Comparison of ENCODE assay signal across 15 mouse cellular contexts in the genomic region with DNA sequence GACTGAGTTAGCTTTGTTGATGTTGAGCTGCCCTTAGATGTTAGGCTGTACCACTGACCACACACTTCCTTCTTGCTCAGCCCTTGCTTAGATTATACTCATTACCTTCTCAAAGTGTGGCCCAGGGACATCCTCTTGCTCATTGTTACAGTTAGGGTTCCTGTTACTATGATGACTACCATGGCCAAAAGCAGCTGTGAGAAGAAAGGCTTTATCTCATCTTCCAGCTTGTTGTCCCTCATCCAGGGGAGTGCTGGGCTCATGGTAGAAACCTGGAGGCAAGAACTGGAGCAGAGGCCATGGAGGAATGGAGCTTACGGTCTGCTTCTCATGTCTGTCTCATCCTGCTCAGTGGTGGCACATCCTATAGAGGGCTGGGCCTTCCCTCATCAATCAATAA. TPM values are rescaled to one million over a fixed set of nuclear protein-coding genes. Genes with fewer than 3 reads are reported as not detected.
DNase-seq lines count a peak whose midpoint lies in the region; ATAC-seq and TF ChIP-seq lines count a peak whose summit lies in the region.
"Had no signal": no experiment of that assay in that cellular context is flagged by ENCODE, and none has a peak within 500 bp of the region (broad histone marks: within the 10 kb centered on the region; RNA-seq: fewer than 3 reads in every experiment).

No protein-coding gene starts in this region.

- 81% methylated on average over 1 of the region's 1 CpGs for WGBS in lung, embryonic 14.5 days
- 100% methylated on average over 1 of the region's 1 CpGs for WGBS in lung, adult 2 months
- 100% methylated on average over 1 of the region's 1 CpGs for WGBS in intestine, embryonic 14.5 days
- WGBS in forebrain, embryonic 11.5 days = 100% methylated on average over 1 of the region's 1 CpGs

- no peak for TF ChIP-seq POLR2A in lung, adult 2 months (IDR thresholded peaks at IDR 0.05; ENCODE audit: borderline replicate concordance, extremely low read depth, low read depth, low read length)

- H3K27ac ChIP-seq in lung, embryonic 14.5 days (ENCODE audit: low read depth) = 0 out of 2 replicates have a peak overlapping the region, but pooled peaks have one; percentile 1
- H3K27ac ChIP-seq in intestine, embryonic 14.5 days (ENCODE audit: low read depth) = peak overlapping the region; percentile 9; the same call in 1 of the 2 replicates
- H3K27ac ChIP-seq in forebrain, embryonic 11.5 days (ENCODE audit: low read depth, low read length) = no peak overlapping the region
- H3K27ac ChIP-seq: kidney, postnatal 0 days; limb, embryonic 15.5 days; midbrain, embryonic 13.5 days had no signal

- H3K27me3 ChIP-seq in lung, embryonic 14.5 days (ENCODE audit: insufficient read depth, low read length) = no peaks in the 10 kb centered on the region
- H3K27me3 ChIP-seq in intestine, embryonic 14.5 days (replicated peaks; ENCODE audit: control insufficient read depth, insufficient read depth, low read length) = no peaks in the 10 kb centered on the region
- no peaks in the 10 kb centered on the region for H3K27me3 ChIP-seq in forebrain, embryonic 11.5 days (ENCODE audit: control insufficient read depth, insufficient read depth, low read length)
- H3K27me3 ChIP-seq: limb, embryonic 15.5 days; midbrain, embryonic 13.5 days had no signal

- no peak for ATAC-seq in lung, embryonic 14.5 days (ENCODE audit: insufficient read depth)
- ATAC-seq in intestine, embryonic 14.5 days (replicated peaks; ENCODE audit: low FRiP score, low TSS enrichment, low read depth) = no peak
- ATAC-seq in megakaryocyte-erythroid progenitor cell, adult 5-6 weeks (replicated peaks; ENCODE audit: low FRiP score, low TSS enrichment, poor library complexity, severe bottlenecking) = peak; percentile 18; the same call in 1 of the 2 replicates
- ATAC-seq in forebrain, embryonic 11.5 days (replicated peaks; ENCODE audit: low FRiP score) = no peak
- ATAC-seq: forebrain, embryonic 14.5 days; midbrain, embryonic 13.5 days had no signal

- H3K9me3 ChIP-seq in lung, embryonic 14.5 days (ENCODE audit: low read depth, low read length) = no peaks in the 10 kb centered on the region
- no peaks in the 10 kb centered on the region for H3K9me3 ChIP-seq in intestine, embryonic 14.5 days (ENCODE audit: control insufficient read depth, low read length)
- no peaks in the 10 kb centered on the region for H3K9me3 ChIP-seq in forebrain, embryonic 11.5 days (ENCODE audit: control insufficient read depth, low read length)
- H3K9me3 ChIP-seq: limb, embryonic 15.5 days; midbrain, embryonic 13.5 days had no signal

- H3K36me3 ChIP-seq in lung, embryonic 14.5 days (ENCODE audit: insufficient read depth) = no peaks in the 10 kb centered on the region
- H3K36me3 ChIP-seq in intestine, embryonic 14.5 days (ENCODE audit: control insufficient read depth, insufficient read depth, low read length) = no peaks in the 10 kb centered on the region
- H3K36me3 ChIP-seq in forebrain, embryonic 11.5 days (ENCODE audit: control insufficient read depth, insufficient read depth, low read length) = no peaks in the 10 kb centered on the region
- H3K36me3 ChIP-seq: limb, embryonic 15.5 days; midbrain, embryonic 13.5 days had no signal

- no peak overlapping the region for H3K4me3 ChIP-seq in lung, embryonic 14.5 days (ENCODE audit: low read depth, low read length)
- H3K4me3 ChIP-seq in lung, adult 2 months (replicated peaks; ENCODE audit: extremely low read depth, low read depth, low read length) = no peak overlapping the region
- no peak overlapping the region for H3K4me3 ChIP-seq in intestine, embryonic 14.5 days (ENCODE audit: low read depth, low read length)
- no peak overlapping the region for H3K4me3 ChIP-seq in forebrain, embryonic 11.5 days (ENCODE audit: low read depth, low read length)
- H3K4me3 ChIP-seq: limb, embryonic 15.5 days; midbrain, embryonic 13.5 days had no signal

- no peak overlapping the region for H3K9ac ChIP-seq in lung, embryonic 14.5 days
- no peak overlapping the region for H3K9ac ChIP-seq in intestine, embryonic 14.5 days (ENCODE audit: low read length)
- no peak overlapping the region for H3K9ac ChIP-seq in forebrain, embryonic 11.5 days (ENCODE audit: low read length)
- H3K9ac ChIP-seq: limb, embryonic 15.5 days; midbrain, embryonic 13.5 days had no signal

- H3K4me1 ChIP-seq in lung, embryonic 14.5 days (ENCODE audit: insufficient read depth) = 0 out of 2 replicates have a peak, but pooled peaks cover 6% of the 10 kb centered on the region
- peaks cover 21% of the 10 kb centered on the region for H3K4me1 ChIP-seq in lung, adult 2 months (ENCODE audit: control insufficient read depth, insufficient read depth, low read length)
- H3K4me1 ChIP-seq in intestine, embryonic 14.5 days (replicated peaks; ENCODE audit: control insufficient read depth, insufficient read depth, low read length) = no peaks in the 10 kb centered on the region; the same call in 1 of the 2 replicates
- no peaks in the 10 kb centered on the region for H3K4me1 ChIP-seq in forebrain, embryonic 11.5 days (replicated peaks; ENCODE audit: control insufficient read depth, insufficient read depth, low read length)
- H3K4me1 ChIP-seq: limb, embryonic 15.5 days; midbrain, embryonic 13.5 days had no signal

- no peak overlapping the region for H3K4me2 ChIP-seq in lung, embryonic 14.5 days
- no peak overlapping the region for H3K4me2 ChIP-seq in intestine, embryonic 14.5 days (ENCODE audit: low read length)
- no peak overlapping the region for H3K4me2 ChIP-seq in forebrain, embryonic 11.5 days (ENCODE audit: low read depth, low read length, severe bottlenecking)
- H3K4me2 ChIP-seq: limb, embryonic 15.5 days; midbrain, embryonic 13.5 days had no signal

- DNase-seq in lung, embryonic 14.5 days = no peak
- DNase-seq in lung, adult 2 months = no peak
- DNase-seq in intestine, embryonic 14.5 days (ENCODE audit: low spot score) = no peak
- DNase-seq in forebrain, embryonic 11.5 days (ENCODE audit: low spot score) = no peak
- no peak for DNase-seq in left cerebral cortex, adult 9 months (ENCODE audit: low spot score in 2 of 2)
- DNase-seq in kidney, postnatal 14 days = no peak
- DNase-seq: cerebellum, adult 11 months; heart, postnatal 36 days; right cerebral cortex, postnatal 14 days; thymus, adult 18-20 months had no signal

- TF ChIP-seq CTCF in lung, embryonic 14.5 days (IDR thresholded peaks at IDR 0.05; ENCODE audit: low read depth) = no peak
- TF ChIP-seq CTCF in lung, adult 2 months (IDR thresholded peaks at IDR 0.05; ENCODE audit: insufficient read depth, low read length) = no peak

RNA-seq across cellular contexts. Expression of gene Tnrc6b, which starts 28.9 kb away (rescaled TPM):
- 17.5 and 18.3 TPM in 2 replicates for polyA plus RNA-seq in lung, embryonic 14.5 days (2014; fragmentation: Nextera tagmentation; extraction: Ambion mirVana)
- 16.6 TPM in 2 replicates for polyA plus RNA-seq in lung, adult 2 months (2012; rRNA removed)
- polyA plus RNA-seq in intestine, embryonic 14.5 days (2014; fragmentation: Nextera tagmentation; extraction: Ambion mirVana) = 16.3 and 19.2 TPM in 2 replicates
- total RNA-seq in megakaryocyte-erythroid progenitor cell, adult 5-6 weeks (2014; fragmentation: Nextera tagmentation) = 79.3 and 89.0 TPM in 2 replicates
- total RNA-seq in megakaryocyte-erythroid progenitor cell, adult 5-6 weeks (2017) = 40.3 and 48.5 TPM in 2 replicates
- 20.8 and 23.3 TPM in 2 replicates for polyA plus RNA-seq in forebrain, embryonic 11.5 days (2014; fragmentation: Nextera tagmentation; extraction: Ambion mirVana)
